Mouse (Mus musculus): ENCODE results near the gene Usp45.

- TF ChIP-seq CHD2 (IDR thresholded peaks at IDR 0.05; ENCODE audit: low read depth, low read length) (no peak), HCFC1 (IDR thresholded peaks at IDR 0.05; ENCODE audit: borderline replicate concordance, insufficient read depth, low read length) (no peak)
Observed at GRCm38 (mm10) chr4:21865226-21865625, 98.3 kb downstream of the Usp45 start.

Data from ES-E14 (cell line).